Mouse (Mus musculus): ENCODE results near the gene Poll. TPM values are rescaled to one million over a fixed set of nuclear protein-coding genes. Genes with fewer than 3 reads are reported as not detected.

Gene Poll
- polyA plus RNA-seq, 1 experiment = 12.7 TPM

DNA sequence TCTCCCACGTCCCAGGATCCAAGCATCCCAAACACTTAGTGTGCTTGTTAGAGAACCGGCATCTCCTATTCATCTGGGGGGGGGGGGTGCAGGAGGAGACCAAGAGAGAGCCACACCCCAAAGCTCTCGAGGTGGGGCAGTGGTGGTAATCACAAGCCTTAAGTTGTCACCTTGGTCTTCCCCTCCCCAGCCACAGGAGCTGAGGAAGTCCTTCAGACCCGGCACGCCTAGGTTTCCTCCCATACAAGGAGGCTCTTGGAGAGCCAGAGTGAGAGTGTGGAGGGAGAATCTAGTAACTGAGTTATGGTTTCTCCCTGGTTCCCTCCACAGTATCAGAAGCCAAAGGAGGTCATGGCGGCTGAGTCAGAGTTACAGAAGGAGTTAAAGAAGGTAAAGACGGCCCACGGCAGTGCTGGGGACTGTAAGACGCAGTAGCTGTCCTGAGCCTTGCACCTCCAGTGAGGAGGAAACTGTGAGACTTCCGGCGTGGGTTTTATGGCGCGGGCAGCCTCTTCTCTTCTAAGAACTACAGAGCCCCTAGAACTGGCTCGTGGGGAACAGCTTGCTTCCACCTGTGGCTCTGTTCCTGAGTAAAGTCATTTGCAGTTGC is 16.9 kb upstream of the Poll start:
- H3K36me3 ChIP-seq (ENCODE audit: control insufficient read depth, insufficient read depth) = peaks cover 19% of the 10 kb centered on the region

DNA sequence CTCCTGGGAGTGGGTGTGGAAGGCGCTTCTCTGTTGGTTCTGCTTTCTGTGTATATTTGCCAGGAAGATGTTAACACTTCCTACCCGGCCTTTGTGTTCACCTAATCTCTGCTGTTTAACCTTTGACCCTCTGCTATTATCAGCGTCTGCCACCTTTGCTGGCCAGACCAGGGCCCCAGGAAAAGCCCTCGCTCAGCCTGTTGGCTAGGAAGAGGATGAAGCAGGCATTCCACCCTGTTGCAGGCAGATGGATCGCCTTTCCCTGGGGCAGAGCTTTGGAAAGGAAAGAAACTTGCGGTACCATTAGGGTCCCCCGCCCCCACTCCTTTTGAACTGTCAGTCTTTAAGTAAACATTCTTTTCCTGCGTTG is 15.3 kb upstream of the Poll start:
- Histone ChIP-seq H3K27me3 (ENCODE audit: control insufficient read depth, insufficient read depth, insufficient read length) (no peaks in the 10 kb centered on the region), H3K79me2 (ENCODE audit: control insufficient read depth, insufficient read depth) (no peaks in the 10 kb centered on the region)
- TF ChIP-seq FOSL1 (IDR thresholded peaks at IDR 0.05; ENCODE audit: insufficient read depth, low read length, poor library complexity, severe bottlenecking) = no peak
- no peak for TF ChIP-seq CTCF (IDR thresholded peaks at IDR 0.05; ENCODE audit: control insufficient read depth, insufficient read depth, insufficient read length)
- no peak for TF ChIP-seq MAX (IDR thresholded peaks at IDR 0.05)
- no peak for TF ChIP-seq MYOG (IDR thresholded peaks at IDR 0.05; ENCODE audit: control insufficient read depth, extremely low read depth, insufficient read length)
- TF ChIP-seq CEBPB (IDR thresholded peaks at IDR 0.05; ENCODE audit: low read depth) = no peak

More for the DNA sequence above, 16.9 kb upstream of the Poll start:
- H3K27me3 ChIP-seq (ENCODE audit: control insufficient read depth, insufficient read depth, insufficient read length) = no peaks in the 10 kb centered on the region
- no peak overlapping the region for H3K4me3 ChIP-seq (ENCODE audit: insufficient read depth, poor library complexity, severe bottlenecking)
- H3K79me2 ChIP-seq (ENCODE audit: control insufficient read depth, insufficient read depth) = no peaks in the 10 kb centered on the region
- H3K79me3 ChIP-seq (ENCODE audit: low read depth) = no peaks in the 10 kb centered on the region
- TF ChIP-seq MAX (IDR thresholded peaks at IDR 0.05) (no peak), MYOG (IDR thresholded peaks at IDR 0.05; ENCODE audit: control insufficient read depth, extremely low read depth, insufficient read length) (no peak), MYOD1 (IDR thresholded peaks at IDR 0.05; ENCODE audit: control insufficient read depth, insufficient read length, low read depth) (no peak), FOSL1 (IDR thresholded peaks at IDR 0.05; ENCODE audit: insufficient read depth, low read length, poor library complexity, severe bottlenecking) (no peak), CEBPB (IDR thresholded peaks at IDR 0.05; ENCODE audit: low read depth) (no peak), CTCF (IDR thresholded peaks at IDR 0.05; ENCODE audit: control insufficient read depth, insufficient read depth, insufficient read length) (no peak)
- no peak overlapping the region for H3ac ChIP-seq (ENCODE audit: control insufficient read depth, insufficient read length, low read depth)

DNA sequence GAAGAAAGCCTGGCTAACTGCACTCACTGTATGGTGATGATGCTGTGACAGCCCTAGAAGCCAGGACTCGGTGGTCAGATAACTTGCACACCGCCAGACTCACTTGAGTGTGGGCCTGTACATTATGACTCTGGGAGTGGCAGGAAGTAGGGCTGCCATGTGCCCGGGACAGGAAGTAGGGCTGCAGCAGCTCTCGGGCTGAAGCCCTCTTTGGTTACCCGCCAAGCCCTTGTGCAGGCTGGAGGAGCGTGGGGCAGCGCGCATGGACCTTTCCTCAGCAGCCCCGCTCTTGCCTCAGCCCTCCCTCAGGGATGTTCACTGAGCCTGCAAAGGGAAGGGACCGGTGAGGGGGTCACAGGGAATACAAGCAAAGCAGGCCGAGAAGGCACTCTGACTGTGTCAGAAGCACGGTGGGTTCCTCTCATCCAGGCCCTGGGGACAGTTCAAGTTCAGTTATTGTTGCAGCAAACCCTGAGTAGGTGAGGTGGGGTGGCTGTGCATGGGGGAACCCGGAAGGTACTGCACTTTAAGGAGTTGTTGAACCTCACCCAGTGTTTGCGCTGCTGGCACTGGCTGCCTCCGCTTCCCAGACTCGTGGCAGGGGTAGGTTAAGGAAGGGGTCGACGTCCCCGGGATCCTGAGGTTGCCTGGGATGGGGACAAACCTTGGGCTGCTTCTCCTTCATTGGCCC is 14.8 kb upstream of the Poll start:
- Histone ChIP-seq H3K36me3 (ENCODE audit: control insufficient read depth, insufficient read depth) (peaks cover 23% of the 10 kb centered on the region), H3K79me3 (ENCODE audit: low read depth) (no peaks in the 10 kb centered on the region), H3K4me3 (ENCODE audit: insufficient read depth, poor library complexity, severe bottlenecking) (no peak overlapping the region), H3K27me3 (ENCODE audit: control insufficient read depth, insufficient read depth, insufficient read length) (no peaks in the 10 kb centered on the region), H3K79me2 (ENCODE audit: control insufficient read depth, insufficient read depth) (no peaks in the 10 kb centered on the region), H3ac (ENCODE audit: control insufficient read depth, insufficient read length, low read depth) (no peak overlapping the region)
- no peak for TF ChIP-seq CEBPB (IDR thresholded peaks at IDR 0.05; ENCODE audit: low read depth)
- TF ChIP-seq CTCF (IDR thresholded peaks at IDR 0.05; ENCODE audit: control insufficient read depth, insufficient read depth, insufficient read length) = no peak
- no peak for TF ChIP-seq MYOD1 (IDR thresholded peaks at IDR 0.05; ENCODE audit: control insufficient read depth, insufficient read length, low read depth)
- no peak for TF ChIP-seq MAX (IDR thresholded peaks at IDR 0.05)
- no peak for TF ChIP-seq USF1 (IDR thresholded peaks at IDR 0.05; ENCODE audit: low read depth)
- TF ChIP-seq MYOG (IDR thresholded peaks at IDR 0.05; ENCODE audit: control insufficient read depth, extremely low read depth, insufficient read length) = no peak
- TF ChIP-seq FOSL1 (IDR thresholded peaks at IDR 0.05; ENCODE audit: insufficient read depth, low read length, poor library complexity, severe bottlenecking) = no peak

More for the DNA sequence above, 15.3 kb upstream of the Poll start:
- no peak overlapping the region for H3ac ChIP-seq (ENCODE audit: control insufficient read depth, insufficient read length, low read depth)
- peaks cover 23% of the 10 kb centered on the region for H3K36me3 ChIP-seq (ENCODE audit: control insufficient read depth, insufficient read depth)
- no peaks in the 10 kb centered on the region for H3K79me3 ChIP-seq (ENCODE audit: low read depth)
- no peak overlapping the region for H3K4me3 ChIP-seq (ENCODE audit: insufficient read depth, poor library complexity, severe bottlenecking)

DNA sequence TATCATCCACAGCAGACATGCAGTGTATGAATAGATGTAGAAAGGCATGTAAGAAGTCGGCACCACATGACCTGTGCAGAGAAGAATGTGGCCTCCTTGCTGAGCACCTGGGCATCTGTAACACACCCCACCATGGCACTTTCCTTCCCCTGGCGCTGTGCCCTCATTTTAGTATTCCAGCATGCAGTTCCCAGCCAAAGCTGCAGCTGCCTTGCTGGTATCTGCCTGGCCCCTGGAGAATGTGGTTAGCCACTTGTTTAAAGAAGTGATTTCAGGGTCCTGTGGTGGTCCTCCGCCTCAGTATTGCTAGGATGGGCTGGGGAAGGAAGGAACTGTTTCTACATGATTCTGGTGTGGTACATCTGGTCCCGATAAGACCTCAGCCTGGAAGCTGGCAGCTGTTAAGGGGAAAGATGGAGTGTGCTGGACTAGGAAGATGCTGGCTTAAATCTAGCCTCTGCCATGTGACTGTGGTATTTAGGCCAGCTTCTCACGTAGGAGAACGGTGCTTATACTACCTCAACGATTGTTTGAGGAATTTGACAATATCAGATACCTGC is 14.1 kb upstream of the Poll start:
- no peak for TF ChIP-seq MYOD1 (IDR thresholded peaks at IDR 0.05; ENCODE audit: control insufficient read depth, insufficient read length, low read depth)
- no peak for TF ChIP-seq MYOG (IDR thresholded peaks at IDR 0.05; ENCODE audit: control insufficient read depth, extremely low read depth, insufficient read length)
- TF ChIP-seq USF1 (IDR thresholded peaks at IDR 0.05; ENCODE audit: low read depth) = no peak
- no peak for TF ChIP-seq CEBPB (IDR thresholded peaks at IDR 0.05; ENCODE audit: low read depth)
- no peak for TF ChIP-seq FOSL1 (IDR thresholded peaks at IDR 0.05; ENCODE audit: insufficient read depth, low read length, poor library complexity, severe bottlenecking)
- no peak for TF ChIP-seq MAX (IDR thresholded peaks at IDR 0.05)
- TF ChIP-seq CTCF (IDR thresholded peaks at IDR 0.05; ENCODE audit: control insufficient read depth, insufficient read depth, insufficient read length) = no peak
- Histone ChIP-seq H3K36me3 (ENCODE audit: control insufficient read depth, insufficient read depth) (peaks cover 23% of the 10 kb centered on the region), H3K4me3 (ENCODE audit: insufficient read depth, poor library complexity, severe bottlenecking) (no peak overlapping the region), H3ac (ENCODE audit: control insufficient read depth, insufficient read length, low read depth) (no peak overlapping the region), H3K79me3 (ENCODE audit: low read depth) (no peaks in the 10 kb centered on the region), H3K79me2 (ENCODE audit: control insufficient read depth, insufficient read depth) (no peaks in the 10 kb centered on the region), H3K27me3 (ENCODE audit: control insufficient read depth, insufficient read depth, insufficient read length) (no peaks in the 10 kb centered on the region)

DNA sequence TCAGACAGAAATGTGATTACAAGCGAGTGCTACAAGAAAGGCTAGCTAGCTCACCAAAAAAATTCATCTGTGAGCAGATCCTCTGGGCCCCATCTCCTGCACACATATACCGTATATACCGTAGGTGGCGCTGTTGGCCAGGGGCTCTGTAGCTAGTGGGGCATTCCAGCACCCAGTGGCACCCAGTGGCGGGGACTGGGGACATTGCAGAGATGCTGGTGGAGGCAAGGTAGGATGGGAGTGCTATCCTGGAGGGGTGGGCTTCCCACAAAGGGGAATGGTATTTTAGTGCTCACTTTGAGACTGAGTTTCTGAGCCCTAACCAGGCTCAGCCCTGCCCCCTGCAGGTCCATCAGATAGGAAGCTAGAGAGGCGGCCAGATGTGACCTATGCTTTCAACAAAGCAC is 13.5 kb upstream of the Poll start:
- Histone ChIP-seq H3K36me3 (ENCODE audit: control insufficient read depth, insufficient read depth) (peaks cover 23% of the 10 kb centered on the region), H3K79me2 (ENCODE audit: control insufficient read depth, insufficient read depth) (no peaks in the 10 kb centered on the region), H3ac (ENCODE audit: control insufficient read depth, insufficient read length, low read depth) (no peak overlapping the region), H3K79me3 (ENCODE audit: low read depth) (no peaks in the 10 kb centered on the region), H3K4me3 (ENCODE audit: insufficient read depth, poor library complexity, severe bottlenecking) (no peak overlapping the region), H3K27me3 (ENCODE audit: control insufficient read depth, insufficient read depth, insufficient read length) (no peaks in the 10 kb centered on the region)
- no peak for TF ChIP-seq MYOD1 (IDR thresholded peaks at IDR 0.05; ENCODE audit: control insufficient read depth, insufficient read length, low read depth)
- TF ChIP-seq CTCF (IDR thresholded peaks at IDR 0.05; ENCODE audit: control insufficient read depth, insufficient read depth, insufficient read length) = peak; percentile 86
- TF ChIP-seq CEBPB (IDR thresholded peaks at IDR 0.05; ENCODE audit: low read depth) = no peak
- no peak for TF ChIP-seq MYOG (IDR thresholded peaks at IDR 0.05; ENCODE audit: control insufficient read depth, extremely low read depth, insufficient read length)
- TF ChIP-seq MAX (IDR thresholded peaks at IDR 0.05) = no peak

Measured in C2C12 (cell line).